Mouse (Mus musculus): ENCODE data around the gene Brinp2. TPM values are rescaled to one million over a fixed set of nuclear protein-coding genes. Genes with fewer than 3 reads are reported as not detected.
A peak's percentile ranks its signal among the peaks of the same experiment; 100 is the strongest.

Gene Brinp2
- total RNA-seq (2014; fragmentation: Nextera tagmentation): not detected in 2 replicates
- not detected in 2 replicates for total RNA-seq (2017)

- ATAC-seq (replicated peaks; ENCODE audit: poor library complexity, severe bottlenecking): peak; percentile 22; the same call in 1 of the 2 replicates
These were observed at the start of gene Brinp2 for GRCm38 (mm10) chr1:158356051-158356461. Brinp2 (minus strand) TSS chr1:158356326.

GRCm38 (mm10) chr1:158400898-158401297 lies 44.8 kb upstream of the Brinp2 start:
- ATAC-seq (replicated peaks; ENCODE audit: poor library complexity, severe bottlenecking): no peak

- no peak for ATAC-seq (replicated peaks; ENCODE audit: poor library complexity, severe bottlenecking)
These were observed 40.9 kb upstream of the Brinp2 start for GRCm38 (mm10) chr1:158397058-158397457.

GRCm38 (mm10) chr1:158390693-158391092 lies 34.6 kb upstream of the Brinp2 start:
- no peak for ATAC-seq (replicated peaks; ENCODE audit: poor library complexity, severe bottlenecking)

GRCm38 (mm10) chr1:158388995-158389394 lies 32.9 kb upstream of the Brinp2 start:
- no peak for ATAC-seq (replicated peaks; ENCODE audit: poor library complexity, severe bottlenecking)

GRCm38 (mm10) chr1:158386781-158387180 lies 30.7 kb upstream of the Brinp2 start:
- ATAC-seq (replicated peaks; ENCODE audit: poor library complexity, severe bottlenecking): no peak

GRCm38 (mm10) chr1:158385311-158385710 lies 29.2 kb upstream of the Brinp2 start:
- ATAC-seq (replicated peaks; ENCODE audit: poor library complexity, severe bottlenecking): no peak

GRCm38 (mm10) chr1:158383210-158383609 lies 27.1 kb upstream of the Brinp2 start:
- no peak for ATAC-seq (replicated peaks; ENCODE audit: poor library complexity, severe bottlenecking)

GRCm38 (mm10) chr1:158382277-158382676 lies 26.2 kb upstream of the Brinp2 start:
- no peak for ATAC-seq (replicated peaks; ENCODE audit: poor library complexity, severe bottlenecking)

GRCm38 (mm10) chr1:158364461-158364860 lies 8.3 kb upstream of the Brinp2 start:
- ATAC-seq (replicated peaks; ENCODE audit: poor library complexity, severe bottlenecking): no peak

- ATAC-seq (replicated peaks; ENCODE audit: poor library complexity, severe bottlenecking): no peak
These were observed 6.4 kb upstream of the Brinp2 start for GRCm38 (mm10) chr1:158362292-158363101.

GRCm38 (mm10) chr1:158361964-158362291 lies 5.8 kb upstream of the Brinp2 start, which contains the start of gene Astn1:
Astn1 (plus strand) TSS chr1:158362273.
- no peak for ATAC-seq (replicated peaks; ENCODE audit: poor library complexity, severe bottlenecking)

GRCm38 (mm10) chr1:158355177-158356050 lies 712 bp downstream of the Brinp2 start:
- no peak for ATAC-seq (replicated peaks; ENCODE audit: poor library complexity, severe bottlenecking)

GRCm38 (mm10) chr1:158353656-158354371 lies 2.3 kb downstream of the Brinp2 start:
- ATAC-seq (replicated peaks; ENCODE audit: poor library complexity, severe bottlenecking): no peak

- no peak for ATAC-seq (replicated peaks; ENCODE audit: poor library complexity, severe bottlenecking)
These were observed 12.8 kb downstream of the Brinp2 start for GRCm38 (mm10) chr1:158343243-158343714.

GRCm38 (mm10) chr1:158328839-158329238 lies 27.3 kb downstream of the Brinp2 start:
- ATAC-seq (replicated peaks; ENCODE audit: poor library complexity, severe bottlenecking): no peak

GRCm38 (mm10) chr1:158328126-158328525 lies 28.0 kb downstream of the Brinp2 start:
- ATAC-seq (replicated peaks; ENCODE audit: poor library complexity, severe bottlenecking): no peak

- ATAC-seq (replicated peaks; ENCODE audit: poor library complexity, severe bottlenecking): no peak
These were observed 32.8 kb downstream of the Brinp2 start for GRCm38 (mm10) chr1:158323325-158323724.

- ATAC-seq (replicated peaks; ENCODE audit: poor library complexity, severe bottlenecking): no peak
These were observed 45.5 kb downstream of the Brinp2 start for GRCm38 (mm10) chr1:158310426-158311156.

GRCm38 (mm10) chr1:158297042-158297441 lies 59.1 kb downstream of the Brinp2 start:
- no peak for ATAC-seq (replicated peaks; ENCODE audit: poor library complexity, severe bottlenecking)
